Mouse (Mus musculus) liver, adult 2 months (tissue): ENCODE data around the gene Casr.

Experiments used
- CTCF ChIP-seq: fragments of 200-500 bp; IDR thresholded peaks from 2 replicates; pipeline ENCODE4 v1.5.1; 2011; ENCODE audit warnings: low read depth, low read length, control low read depth
- POLR2A ChIP-seq: fragments of 200-500 bp; IDR thresholded peaks from 2 replicates; pipeline ENCODE4 v1.6.1; 2011; ENCODE audit warnings: low read length, control low read depth; ENCODE audit not compliant: insufficient read depth; ENCODE audit errors: extremely low read depth

GRCm38 (mm10) chr16:36516355-36516754, 45.6 kb downstream of the Casr start:
- no peak for TF ChIP-seq CTCF
- no peak for TF ChIP-seq POLR2A
